Mouse (Mus musculus): ENCODE measurements around the gene Ess2.

- no peak for TF ChIP-seq CTCF (IDR thresholded peaks at IDR 0.05; ENCODE audit: extremely low read depth, insufficient read depth, low read length)
- no peak for TF ChIP-seq POLR2A (IDR thresholded peaks at IDR 0.05; ENCODE audit: extremely low read depth, insufficient read depth, low read length)
These were observed 38.2 kb downstream of the Ess2 start for GRCm38 (mm10) chr16:17872995-17873394.

All from cortical plate, adult 2 months (tissue).